14 mouse cellular contexts compared by ENCODE assay signal in the genomic region with DNA sequence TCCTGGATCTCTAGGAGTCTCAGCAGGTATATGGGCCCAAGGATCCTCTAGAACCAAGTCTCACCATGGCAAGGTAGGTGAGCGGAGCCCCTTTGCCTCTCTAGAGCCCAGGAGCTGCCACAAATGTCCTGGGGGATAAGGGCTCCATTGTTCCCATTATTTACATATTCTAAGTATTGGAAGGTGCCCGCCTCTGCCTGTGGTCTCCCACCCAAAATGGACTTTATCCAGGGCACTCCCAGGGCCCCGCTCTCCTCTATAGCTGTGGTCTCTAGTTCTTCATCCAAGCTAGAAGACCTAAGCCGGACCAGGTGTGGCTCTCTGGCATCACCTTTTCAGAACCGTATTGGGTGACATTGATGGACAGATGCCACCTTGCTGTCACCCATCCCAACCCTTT. TPM values are rescaled to one million over a fixed set of nuclear protein-coding genes. Genes with fewer than 3 reads are reported as not detected.
DNase-seq lines count a peak whose midpoint lies in the region; ATAC-seq lines count a peak whose summit lies in the region.
"Had no signal": no experiment of that assay in that cellular context is flagged by ENCODE, and none has a peak within 500 bp of the region (broad histone marks: within the 10 kb centered on the region; RNA-seq: fewer than 3 reads in every experiment).

TSS of gene Sh2d6 (minus strand) at position 101 of the 400 bp plus-strand sequence.

- DNase-seq in heart, adult 8-10 months (ENCODE audit: low spot score), result no peak
- DNase-seq in limb, embryonic 10.5 days (ENCODE audit: low spot score), result no peak
- no peak for DNase-seq in embryo, embryonic 10 days (ENCODE audit: low spot score)
- DNase-seq in adrenal gland, adult 18-20 months (ENCODE audit: low spot score in 2 of 2), result no peak
- DNase-seq in left cerebral cortex, postnatal 10 days (ENCODE audit: extremely low spot score in 1 of 2, low spot score in 2 of 2), result no peak
- DNase-seq: adrenal gland, postnatal 25 days; cerebellum, adult 8-10 months; gastrocnemius, postnatal 36 days; kidney, adult 11 months; liver; lung, postnatal 4 days had no signal

- no peaks in the 10 kb centered on the region for H3K27me3 ChIP-seq in heart, embryonic 16.5 days (ENCODE audit: control insufficient read depth, insufficient read depth, low read length)
- H3K27me3 ChIP-seq in forebrain, embryonic 13.5 days, result no peaks in the 10 kb centered on the region
- H3K27me3 ChIP-seq in limb, embryonic 10.5 days (ENCODE audit: low read depth, poor library complexity, severe bottlenecking), result no peaks in the 10 kb centered on the region
- no peaks in the 10 kb centered on the region for H3K27me3 ChIP-seq in neural tube, embryonic 14.5 days (ENCODE audit: control insufficient read depth, insufficient read depth, low read length)

- H3K36me3 ChIP-seq in heart, embryonic 16.5 days (ENCODE audit: control insufficient read depth, insufficient read depth), result no peaks in the 10 kb centered on the region
- H3K36me3 ChIP-seq in forebrain, embryonic 13.5 days (ENCODE audit: poor library complexity, severe bottlenecking), result no peaks in the 10 kb centered on the region
- no peaks in the 10 kb centered on the region for H3K36me3 ChIP-seq in limb, embryonic 10.5 days
- H3K36me3 ChIP-seq in neural tube, embryonic 14.5 days (ENCODE audit: control insufficient read depth, insufficient read depth, low read length), result no peaks in the 10 kb centered on the region

- intact Hi-C loops in left cerebral cortex, postnatal 10 days (cut with DNase I), result no loop called here

- no peaks in the 10 kb centered on the region for H3K9me3 ChIP-seq in heart, embryonic 16.5 days (replicated peaks; ENCODE audit: control insufficient read depth, low read length)
- H3K9me3 ChIP-seq in forebrain, embryonic 13.5 days (replicated peaks), result no peaks in the 10 kb centered on the region
- no peaks in the 10 kb centered on the region for H3K9me3 ChIP-seq in limb, embryonic 10.5 days (replicated peaks)
- H3K9me3 ChIP-seq in neural tube, embryonic 14.5 days (ENCODE audit: control insufficient read depth, low read length), result no peaks in the 10 kb centered on the region

- no peak within 1 kb of the TSS for H3K9ac ChIP-seq in heart, embryonic 16.5 days (ENCODE audit: low read length)
- no peak within 1 kb of the TSS for H3K9ac ChIP-seq in forebrain, embryonic 13.5 days
- H3K9ac ChIP-seq in neural tube, embryonic 14.5 days (replicated peaks; ENCODE audit: low read depth, low read length), result no peak within 1 kb of the TSS

- H3K4me2 ChIP-seq in heart, embryonic 16.5 days (ENCODE audit: low read depth, low read length), result no peak within 1 kb of the TSS
- H3K4me2 ChIP-seq in forebrain, embryonic 13.5 days, result no peak within 1 kb of the TSS
- no peak within 1 kb of the TSS for H3K4me2 ChIP-seq in neural tube, embryonic 14.5 days (ENCODE audit: low read depth, low read length)

- H3K4me3 ChIP-seq in heart, embryonic 16.5 days (ENCODE audit: low read length), result no peak within 1 kb of the TSS
- no peak within 1 kb of the TSS for H3K4me3 ChIP-seq in forebrain, embryonic 13.5 days
- no peak within 1 kb of the TSS for H3K4me3 ChIP-seq in limb, embryonic 10.5 days
- no peak within 1 kb of the TSS for H3K4me3 ChIP-seq in neural tube, embryonic 14.5 days (ENCODE audit: low read depth, low read length)

- H3K27ac ChIP-seq in heart, embryonic 16.5 days (ENCODE audit: low read length), result peak within 1 kb of the TSS; percentile 59
- H3K27ac ChIP-seq in forebrain, embryonic 13.5 days, result peak within 1 kb of the TSS; percentile 96
- H3K27ac ChIP-seq in limb, embryonic 10.5 days, result peak within 1 kb of the TSS; percentile 78; the same call in 1 of the 2 replicates
- peak within 1 kb of the TSS; percentile 97 for H3K27ac ChIP-seq in neural tube, embryonic 14.5 days (ENCODE audit: low read depth, low read length)

- ATAC-seq in heart, embryonic 16.5 days (replicated peaks; ENCODE audit: extremely low read depth, insufficient read depth, low FRiP score), result no peak
- ATAC-seq in forebrain, embryonic 13.5 days, result no peak
- no peak for ATAC-seq in neural tube, embryonic 14.5 days (ENCODE audit: low read depth)

- H3K4me1 ChIP-seq in heart, embryonic 16.5 days (ENCODE audit: control insufficient read depth, insufficient read depth, low read length), result peaks cover 6% of the 10 kb centered on the region; the same call in 1 of the 2 replicates
- peaks cover 31% of the 10 kb centered on the region for H3K4me1 ChIP-seq in forebrain, embryonic 13.5 days
- peaks cover 21% of the 10 kb centered on the region for H3K4me1 ChIP-seq in limb, embryonic 10.5 days
- H3K4me1 ChIP-seq in neural tube, embryonic 14.5 days (ENCODE audit: control insufficient read depth, insufficient read depth, low read length), result peaks cover 26% of the 10 kb centered on the region

- WGBS in heart, embryonic 16.5 days, result 89% methylated on average over 5 of the region's 5 CpGs
- WGBS in forebrain, embryonic 13.5 days, result 89% methylated on average over 5 of the region's 5 CpGs
- 90% methylated on average over 5 of the region's 5 CpGs for WGBS in limb, embryonic 10.5 days
- WGBS in neural tube, embryonic 14.5 days, result 92% methylated on average over 5 of the region's 5 CpGs

RNA-seq across cellular contexts. Expression of gene Sh2d6, which starts in this region (rescaled TPM):
- polyA plus RNA-seq in heart, embryonic 16.5 days (2015; fragmentation: Nextera tagmentation; extraction: Ambion mirVana), result 0.16 TPM in 1 of 2 replicates, not detected in the other
- total RNA-seq in heart, adult 8-10 months (2022), result not detected
- polyA plus RNA-seq in forebrain, embryonic 13.5 days (2015; fragmentation: Nextera tagmentation; extraction: Ambion mirVana), result 0.62 and 0.89 TPM in 2 replicates
- 0.15 TPM in 1 of 2 replicates, not detected in the other for polyA plus RNA-seq in limb, embryonic 10.5 days (2016; fragmentation: Nextera tagmentation; extraction: Ambion mirVana)
- polyA plus RNA-seq in neural tube, embryonic 14.5 days (2014; fragmentation: Nextera tagmentation; extraction: Ambion mirVana), result 0.22 and 1.2 TPM in 2 replicates
- total RNA-seq in adrenal gland, adult 18-20 months (2021), result under 1 TPM; 0.26 to 0.27 TPM
- 1 to 10 TPM; 1.1 to 1.2 TPM for total RNA-seq in left cerebral cortex, postnatal 10 days (2021)
